Mouse (Mus musculus) inflammation-experienced regulatory T-cells, adult 16 weeks (primary cell): Measurements from ENCODE around the gene Pde9a. TPM values are rescaled to one million over a fixed set of nuclear protein-coding genes. Genes with fewer than 3 reads are reported as not detected.

ENCODE experiments used
- polyA plus RNA-seq: library from polyadenylated mRNA; unstranded; fragments of 100-300 nt; shearing (Covaris generic); gene quantifications from one replicate; pipeline ENCODE4 v1.2.1, GENCODE M21; 2017

Pde9a gene
- 0.68 TPM for polyA plus RNA-seq

DNA sequence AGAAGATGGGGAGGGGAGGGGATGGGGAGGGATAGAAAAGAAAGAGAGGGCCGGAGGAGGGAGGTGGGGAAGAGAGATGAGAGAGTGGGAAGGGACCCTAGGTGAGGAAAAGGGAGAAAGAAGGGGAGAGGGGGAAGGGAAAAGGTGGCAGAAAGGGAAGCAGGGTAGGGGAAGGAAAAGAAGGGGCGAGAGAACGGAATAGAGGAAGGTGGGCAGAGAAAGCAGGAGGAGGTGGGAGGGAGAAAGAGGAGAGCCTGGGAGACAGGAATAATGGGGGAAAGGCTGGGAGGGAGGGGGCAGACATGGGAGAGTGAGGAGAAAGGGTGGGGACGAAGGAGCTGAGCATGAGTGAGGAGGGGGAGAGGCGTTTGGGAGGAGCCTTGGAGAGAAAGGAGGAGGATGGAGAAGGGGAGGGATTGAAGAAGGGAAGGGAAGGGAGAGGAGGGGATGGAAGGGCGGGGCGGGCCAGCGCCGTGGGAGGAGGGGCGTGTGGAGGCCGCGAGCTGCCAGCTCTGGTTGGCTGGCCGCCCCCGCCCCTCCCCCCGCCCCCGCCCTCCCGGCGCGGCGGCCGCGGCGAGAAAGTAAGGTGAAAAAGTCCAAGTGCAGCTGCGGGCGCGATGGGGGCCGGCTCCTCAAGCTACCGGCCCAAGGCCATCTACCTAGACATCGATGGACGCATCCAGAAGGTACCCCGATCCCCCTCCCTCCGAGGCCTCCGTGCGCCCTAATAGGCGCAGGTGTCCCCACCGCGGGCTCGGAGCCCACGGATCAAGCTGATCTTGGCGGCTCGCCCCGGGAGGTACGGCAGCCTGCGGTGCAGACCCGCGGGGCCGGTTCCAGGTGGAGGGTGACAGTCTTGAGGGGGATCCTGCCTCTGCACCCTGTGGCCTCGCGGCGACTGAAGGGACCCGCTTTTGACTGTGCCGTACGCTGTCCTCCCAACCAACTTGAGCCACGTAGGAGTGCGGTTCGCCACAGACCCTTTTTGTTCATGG is at the start of gene Pde9a:
TSS of gene Pde9a (plus strand) at position 540 of the 995 bp plus-strand sequence.

DNA sequence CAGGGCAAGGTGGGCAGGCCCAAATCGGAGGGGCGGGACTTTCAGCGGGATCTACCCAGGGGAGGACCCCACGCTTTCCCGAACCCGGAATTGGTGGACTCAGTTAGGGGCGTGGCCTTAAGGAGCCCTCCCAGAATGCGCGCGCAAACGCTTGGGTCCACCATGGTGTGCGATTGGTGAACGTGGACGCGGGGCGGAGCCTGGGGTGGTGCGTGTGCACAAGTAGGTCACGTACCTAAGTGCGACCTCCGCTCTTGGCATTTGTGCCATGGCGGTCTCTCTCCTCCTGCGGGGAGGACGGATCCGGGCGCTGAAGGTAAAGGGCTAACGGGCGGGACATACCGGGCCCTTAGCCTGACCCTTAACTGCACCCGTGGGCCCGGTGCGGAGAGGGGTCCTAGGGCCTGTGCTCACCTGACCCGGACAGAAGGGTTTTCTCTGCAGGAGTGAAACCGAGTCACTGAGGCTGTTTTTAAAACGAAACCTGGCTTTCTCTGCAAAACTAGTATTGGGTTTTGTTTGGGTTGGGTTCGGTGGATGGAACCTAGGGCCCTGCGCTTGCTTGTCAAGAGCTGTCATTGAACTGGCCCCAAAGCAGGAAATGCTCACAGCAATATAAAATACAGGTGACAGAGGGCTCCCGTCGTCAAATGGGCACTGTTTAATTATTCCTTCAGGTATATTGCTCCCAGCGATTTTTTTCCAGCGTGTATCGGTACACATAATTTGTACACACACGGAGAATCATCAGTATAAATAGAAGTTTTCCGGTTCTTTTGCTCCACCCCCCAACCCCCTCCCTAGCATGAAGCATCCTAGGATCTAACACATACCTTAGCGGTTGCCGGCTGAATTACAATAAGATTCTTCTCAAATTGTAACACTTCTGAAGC is 134.2 kb downstream of the Pde9a start, which contains the start of the genes Wdr4 and Ndufv3:
TSS of gene Wdr4 (minus strand) at position 35 of the 893 bp plus-strand sequence.
TSS of gene Ndufv3 (plus strand) at position 170 of the 893 bp plus-strand sequence.

Other genes starting within 250 kb of the Pde9a start
- not detected for gene Tff2, start 241.9 kb upstream of the Pde9a start, polyA plus RNA-seq
- not detected for gene Tff1, start 220.9 kb upstream of the Pde9a start, polyA plus RNA-seq
- 1.1 TPM for gene Tmprss3, start 187.2 kb upstream of the Pde9a start, polyA plus RNA-seq
- gene Ubash3a, start 178.3 kb upstream of the Pde9a start, polyA plus RNA-seq, result 340 TPM
- 1.2 TPM for gene Rsph1, start 108.8 kb upstream of the Pde9a start, polyA plus RNA-seq
- gene Slc37a1, start 99.4 kb upstream of the Pde9a start, polyA plus RNA-seq, result 45.1 TPM
- 37.8 TPM for gene Wdr4, start 133.8 kb downstream of the Pde9a start, polyA plus RNA-seq
- gene Ndufv3, start 133.9 kb downstream of the Pde9a start, polyA plus RNA-seq, result 223 TPM
- 62.6 TPM for gene Pknox1, start 178.5 kb downstream of the Pde9a start, polyA plus RNA-seq